Mouse (Mus musculus) heart, adult 8-10 months (tissue): ENCODE data around the gene Sdc1. TPM values are rescaled to one million over a fixed set of nuclear protein-coding genes. Genes with fewer than 3 reads are reported as not detected.

ENCODE experiments used
- DNase-seq: peaks from one replicate; pipeline ENCODE4 v3.0.0; 2022; ENCODE audit warnings: low spot score
- total RNA-seq, 4 experiments: library from RNA; stranded (reverse); gene quantifications; 2 replicates each; pipeline ENCODE4 v1.2.4; 2022

The Sdc1 gene
- total RNA-seq, 4 experiments from 2014 or later = 5.8 to 8.6 (median 7.3) TPM

- DNase-seq = no peak
Observed at GRCm38 (mm10) chr12:8824995-8825703, 54.0 kb downstream of the Sdc1 start.

- DNase-seq = no peak
Observed at GRCm38 (mm10) chr12:8827014-8827715, 56.0 kb downstream of the Sdc1 start.

- DNase-seq = no peak
Observed at GRCm38 (mm10) chr12:8829032-8829660, 58.0 kb downstream of the Sdc1 start.

- DNase-seq = no peak
Observed at GRCm38 (mm10) chr12:8829661-8830040, 58.5 kb downstream of the Sdc1 start.

- no peak for DNase-seq
Observed at GRCm38 (mm10) chr12:8830967-8831635, 60.0 kb downstream of the Sdc1 start.

- DNase-seq = no peak
Observed at GRCm38 (mm10) chr12:8831710-8832109, 60.6 kb downstream of the Sdc1 start.

GRCm38 (mm10) chr12:8840782-8841325 is 69.7 kb downstream of the Sdc1 start:
- no peak for DNase-seq

- DNase-seq = no peak
Observed at GRCm38 (mm10) chr12:8842725-8843124, 71.6 kb downstream of the Sdc1 start.

Other genes with a start within 250 kb of the Sdc1 start
- not detected for gene Slc7a15, start 172.3 kb upstream of the Sdc1 start, total RNA-seq
- gene Pum2, start 97.2 kb upstream of the Sdc1 start, total RNA-seq = 100 to 1,000 TPM; 122 to 130 (median 125) TPM
- gene Laptm4a, start 150.3 kb downstream of the Sdc1 start, total RNA-seq = 100 to 1,000 TPM; 393 to 413 (median 400) TPM
- gene Matn3, start 176.6 kb downstream of the Sdc1 start, total RNA-seq = not detected
- gene Wdr35, start 202.6 kb downstream of the Sdc1 start, total RNA-seq = 10 to 100 TPM; 10.8 to 12.8 (median 11.6) TPM